Mouse (Mus musculus): ENCODE measurements at regions not wholly inside any gene's neighbourhood (a gene's known extent, or its start where the extent isn't known, plus 50 kb on each side); places are given as distances from the start of the nearest gene placed in this dataset.
A peak's percentile ranks its signal among the peaks of the same experiment; 100 is the strongest.

GRCm38 (mm10) chrX:12219474-12219873 is 59.3 kb upstream of the Bcor start:
- Histone ChIP-seq H3K36me3 (ENCODE audit: insufficient read depth) (no peaks in the 10 kb centered on the region), H3K27ac (ENCODE audit: low read depth) (no peak overlapping the region), H3K9ac (no peak overlapping the region), H3K27me3 (ENCODE audit: insufficient read depth, low read length) (no peaks in the 10 kb centered on the region), H3K4me1 (ENCODE audit: insufficient read depth) (no peaks in the 10 kb centered on the region), H3K9me3 (ENCODE audit: low read depth, low read length) (no peaks in the 10 kb centered on the region), H3K4me3 (ENCODE audit: low read depth, low read length) (no peak overlapping the region), H3K4me2 (no peak overlapping the region)
- WGBS: 60% methylated on average over 8 of the region's 8 CpGs
- DNase-seq (no peak), ATAC-seq (ENCODE audit: insufficient read depth) (no peak)
- no peak for TF ChIP-seq CTCF (IDR thresholded peaks at IDR 0.05; ENCODE audit: low read depth)

- WGBS: 69% methylated on average over 4 of the region's 4 CpGs
- no peak for TF ChIP-seq CTCF (IDR thresholded peaks at IDR 0.05; ENCODE audit: low read depth)
- Histone ChIP-seq H3K4me1 (ENCODE audit: insufficient read depth) (no peaks in the 10 kb centered on the region), H3K4me3 (ENCODE audit: low read depth, low read length) (no peak overlapping the region), H3K27me3 (ENCODE audit: insufficient read depth, low read length) (no peaks in the 10 kb centered on the region), H3K9me3 (ENCODE audit: low read depth, low read length) (no peaks in the 10 kb centered on the region), H3K9ac (no peak overlapping the region), H3K36me3 (ENCODE audit: insufficient read depth) (no peaks in the 10 kb centered on the region), H3K4me2 (no peak overlapping the region), H3K27ac (ENCODE audit: low read depth) (no peak overlapping the region)
- ATAC-seq (ENCODE audit: insufficient read depth) (no peak), DNase-seq (no peak)
Measured at GRCm38 (mm10) chrX:12224314-12224713, 64.2 kb upstream of the Bcor start.

GRCm38 (mm10) chrX:12225116-12225891 is 65.1 kb upstream of the Bcor start:
- no peaks in the 10 kb centered on the region for H3K4me1 ChIP-seq (ENCODE audit: insufficient read depth)
- H3K9me3 ChIP-seq (ENCODE audit: low read depth, low read length): no peaks in the 10 kb centered on the region
- ATAC-seq (ENCODE audit: insufficient read depth): no peak
- H3K4me3 ChIP-seq (ENCODE audit: low read depth, low read length): no peak overlapping the region
- no peaks in the 10 kb centered on the region for H3K27me3 ChIP-seq (ENCODE audit: insufficient read depth, low read length)
- 6% methylated on average over 19 of the region's 19 CpGs for WGBS
- no peaks in the 10 kb centered on the region for H3K36me3 ChIP-seq (ENCODE audit: insufficient read depth)
- no peak overlapping the region; the same call in 1 of the 2 replicates for H3K9ac ChIP-seq
- no peak for DNase-seq
- H3K27ac ChIP-seq (ENCODE audit: low read depth): no peak overlapping the region
- no peak for TF ChIP-seq CTCF (IDR thresholded peaks at IDR 0.05; ENCODE audit: low read depth)
- H3K4me2 ChIP-seq: peak overlapping the region; percentile 47

GRCm38 (mm10) chrX:12225892-12226206 is 65.7 kb upstream of the Bcor start:
- H3K9me3 ChIP-seq (ENCODE audit: low read depth, low read length): no peaks in the 10 kb centered on the region
- H3K4me2 ChIP-seq: peak overlapping the region; percentile 47
- no peak overlapping the region for H3K27ac ChIP-seq (ENCODE audit: low read depth)
- H3K4me1 ChIP-seq (ENCODE audit: insufficient read depth): no peaks in the 10 kb centered on the region
- H3K4me3 ChIP-seq (ENCODE audit: low read depth, low read length): no peak overlapping the region
- H3K36me3 ChIP-seq (ENCODE audit: insufficient read depth): no peaks in the 10 kb centered on the region
- peak; percentile 21 for DNase-seq
- WGBS: 21% methylated on average over 3 of the region's 3 CpGs
- ATAC-seq (ENCODE audit: insufficient read depth): no peak
- no peak overlapping the region for H3K9ac ChIP-seq
- no peaks in the 10 kb centered on the region for H3K27me3 ChIP-seq (ENCODE audit: insufficient read depth, low read length)
- TF ChIP-seq CTCF (IDR thresholded peaks at IDR 0.05; ENCODE audit: low read depth): no peak

GRCm38 (mm10) chrX:12240505-12241011 is 80.4 kb upstream of the Bcor start:
- no peak for ATAC-seq (ENCODE audit: insufficient read depth)
- DNase-seq: peak; percentile 67

GRCm38 (mm10) chrX:12241751-12242150 is 81.6 kb upstream of the Bcor start:
- WGBS: 34% methylated on average over 4 of the region's 4 CpGs
- Histone ChIP-seq H3K27ac (ENCODE audit: low read depth) (no peak overlapping the region), H3K4me1 (ENCODE audit: insufficient read depth) (no peaks in the 10 kb centered on the region), H3K4me2 (no peak overlapping the region), H3K9me3 (ENCODE audit: low read depth, low read length) (no peaks in the 10 kb centered on the region), H3K36me3 (ENCODE audit: insufficient read depth) (no peaks in the 10 kb centered on the region), H3K4me3 (ENCODE audit: low read depth, low read length) (no peak overlapping the region), H3K9ac (no peak overlapping the region), H3K27me3 (ENCODE audit: insufficient read depth, low read length) (no peaks in the 10 kb centered on the region)
- TF ChIP-seq CTCF (IDR thresholded peaks at IDR 0.05; ENCODE audit: low read depth): no peak
- DNase-seq (peak; percentile 36), ATAC-seq (ENCODE audit: insufficient read depth) (no peak)

More at GRCm38 (mm10) chrX:12240505-12241011, 80.4 kb upstream of the Bcor start:
- Histone ChIP-seq H3K9me3 (ENCODE audit: low read depth, low read length) (no peaks in the 10 kb centered on the region), H3K4me2 (no peak overlapping the region), H3K4me1 (ENCODE audit: insufficient read depth) (no peaks in the 10 kb centered on the region), H3K27ac (ENCODE audit: low read depth) (no peak overlapping the region), H3K27me3 (ENCODE audit: insufficient read depth, low read length) (no peaks in the 10 kb centered on the region), H3K4me3 (ENCODE audit: low read depth, low read length) (no peak overlapping the region), H3K9ac (no peak overlapping the region), H3K36me3 (ENCODE audit: insufficient read depth) (no peaks in the 10 kb centered on the region)
- 33% methylated on average over 4 of the region's 4 CpGs for WGBS
- TF ChIP-seq CTCF (IDR thresholded peaks at IDR 0.05; ENCODE audit: low read depth): no peak

GRCm38 (mm10) chrX:12249071-12249470 is 88.9 kb upstream of the Bcor start:
- no peaks in the 10 kb centered on the region for H3K27me3 ChIP-seq (ENCODE audit: insufficient read depth, low read length)
- no peaks in the 10 kb centered on the region for H3K9me3 ChIP-seq (ENCODE audit: low read depth, low read length)
- no peaks in the 10 kb centered on the region for H3K36me3 ChIP-seq (ENCODE audit: insufficient read depth)
- H3K4me2 ChIP-seq: no peak overlapping the region
- H3K4me1 ChIP-seq (ENCODE audit: insufficient read depth): no peaks in the 10 kb centered on the region
- H3K4me3 ChIP-seq (ENCODE audit: low read depth, low read length): no peak overlapping the region
- ATAC-seq (ENCODE audit: insufficient read depth): no peak
- H3K27ac ChIP-seq (ENCODE audit: low read depth): no peak overlapping the region
- H3K9ac ChIP-seq: no peak overlapping the region
- no peak for DNase-seq
- TF ChIP-seq CTCF (IDR thresholded peaks at IDR 0.05; ENCODE audit: low read depth): no peak
- WGBS: 51% methylated on average over 4 of the region's 4 CpGs
